Mouse (Mus musculus) urinary bladder, adult 2 months (tissue): ENCODE results near the gene Prl8a9. TPM values are rescaled to one million over a fixed set of nuclear protein-coding genes. Genes with fewer than 3 reads are reported as not detected.

ENCODE experiments used
- DNase-seq: peaks from one replicate; pipeline ENCODE4 v3.0.0; 2022; ENCODE audit warnings: low spot score
- polyA plus RNA-seq: library from polyadenylated mRNA; depleted of rRNA; stranded (reverse); fragments of >200 nt; gene quantifications from 2 replicates; pipeline ENCODE4 v1.2.3, GENCODE M21; 2012; rRNA removed

Gene Prl8a9
- polyA plus RNA-seq = 0.07 TPM in 1 of 2 replicates, not detected in the other

GRCm38 (mm10) chr13:27564506-27564905, at the start of gene Prl8a9:
Gene Prl8a9 (minus strand): TSS chr13:27564606.
- no peak for DNase-seq

- no peak for DNase-seq
Observed at GRCm38 (mm10) chr13:27610482-27610881, 46.1 kb upstream of the Prl8a9 start, which contains the start of gene Prl7b1. Gene Prl7b1 (minus strand): TSS chr13:27610582.

- no peak for DNase-seq
Observed at GRCm38 (mm10) chr13:27582071-27582470, 17.7 kb upstream of the Prl8a9 start, which contains the start of gene Prl8a1. Gene Prl8a1 (minus strand): TSS chr13:27582171.

GRCm38 (mm10) chr13:27553336-27553735, 11.1 kb downstream of the Prl8a9 start:
- DNase-seq = no peak

GRCm38 (mm10) chr13:27523156-27523555, 41.2 kb downstream of the Prl8a9 start:
- no peak for DNase-seq

GRCm38 (mm10) chr13:27513117-27513516, 51.3 kb downstream of the Prl8a9 start, which contains the start of gene Prl8a8:
Gene Prl8a8 (minus strand): TSS chr13:27513217.
- DNase-seq = no peak

Other genes with a start within 250 kb of the Prl8a9 start
- gene Prl8a2, start 218.9 kb downstream of the Prl8a9 start, polyA plus RNA-seq = not detected in 2 replicates
- not detected in 2 replicates for gene Prl2b1, start 173.8 kb downstream of the Prl8a9 start, polyA plus RNA-seq
- gene Prl8a6, start 125.9 kb downstream of the Prl8a9 start, polyA plus RNA-seq = not detected in 2 replicates
- not detected in 2 replicates for gene Prl8a8, start 51.4 kb downstream of the Prl8a9 start, polyA plus RNA-seq
- gene Prl8a1, start 17.6 kb upstream of the Prl8a9 start, polyA plus RNA-seq = not detected in 2 replicates
- not detected in 2 replicates for gene Prl7b1, start 46.0 kb upstream of the Prl8a9 start, polyA plus RNA-seq
- not detected in 2 replicates for gene Prl7a1, start 77.9 kb upstream of the Prl8a9 start, polyA plus RNA-seq
- 0.04 TPM in 1 of 2 replicates, not detected in the other for gene Prl7a2, start 103.4 kb upstream of the Prl8a9 start, polyA plus RNA-seq
- not detected in 2 replicates for gene Prl7d1, start 152.1 kb upstream of the Prl8a9 start, polyA plus RNA-seq
- not detected in 2 replicates for gene Prl7c1, start 216.2 kb upstream of the Prl8a9 start, polyA plus RNA-seq
- gene Prl2a1, start 237.0 kb upstream of the Prl8a9 start, polyA plus RNA-seq = not detected in 2 replicates